Mouse (Mus musculus) hindbrain, embryonic 14.5 days (tissue): Measurements from ENCODE around the gene Olfr24. TPM values are rescaled to one million over a fixed set of nuclear protein-coding genes. Genes with fewer than 3 reads are reported as not detected.
"Not testable (repeated sequence)": the region's sequence is repeated elsewhere in the genome, so short reads cannot be mapped to it uniquely, and the experiment has no call there.

Experiments
- ATAC-seq: fragments of 200-750 bp; cut with Nextera tagmentation; 2 replicates; pipeline ENCODE4 v1.8.0; 2017; ENCODE audit warnings: moderate number of reproducible peaks, mild to moderate bottlenecking, moderate TSS enrichment, moderate library complexity; ENCODE audit not compliant: low FRiP score
- DNase-seq: peaks from one replicate; pipeline ENCODE4 v3.0.0-alpha.2; 2015; ENCODE audit warnings: low spot score
- H3K27ac ChIP-seq: fragments of 300-500 bp; sonication (generic); 2 replicates; pipeline ENCODE4 v1.5.1; 2014; ENCODE audit warnings: mild to moderate bottlenecking, moderate library complexity
- H3K27me3 ChIP-seq: fragments of 300-500 bp; sonication (generic); 2 replicates; pipeline ENCODE4 v1.6.1; 2014; ENCODE audit warnings: mild to moderate bottlenecking, low read length, mixed read lengths; ENCODE audit not compliant: control insufficient read depth, insufficient read depth
- H3K36me3 ChIP-seq: fragments of 300-500 bp; sonication (generic); replicated peaks from 2 replicates; pipeline ENCODE4 v1.6.1; 2014; ENCODE audit not compliant: control insufficient read depth, insufficient read depth
- H3K4me1 ChIP-seq: fragments of 300-500 bp; sonication (generic); replicated peaks from 2 replicates; pipeline ENCODE4 v1.6.1; 2014; ENCODE audit warnings: antibody characterized with exemption, low read length, mixed read lengths; ENCODE audit not compliant: control insufficient read depth, insufficient read depth
- H3K4me2 ChIP-seq: fragments of 300-500 bp; sonication (generic); replicated peaks from 2 replicates; pipeline ENCODE4 v1.6.1; 2014; ENCODE audit warnings: mild to moderate bottlenecking, moderate library complexity
- H3K4me3 ChIP-seq: fragments of 300-500 bp; sonication (generic); replicated peaks from 2 replicates; pipeline ENCODE4 v1.5.1; 2014; ENCODE audit warnings: mild to moderate bottlenecking, low read length
- H3K9ac ChIP-seq: fragments of 300-500 bp; sonication (generic); 2 replicates; pipeline ENCODE4 v1.6.1; 2014
- H3K9me3 ChIP-seq: fragments of 300-500 bp; sonication (generic); 2 replicates; pipeline ENCODE4 v1.6.1; 2016; ENCODE audit warnings: low read length; ENCODE audit not compliant: control insufficient read depth
- WGBS: fragments of 180-500 bp; shearing (Covaris S2); extraction: QIAGEN DNeasy Blood & Tissue Kit; methylation state at CpG from one replicate; pipeline ENCODE4 v1.1.7; 2014; 5-methylcytosine and 5-hydroxymethylcytosine counted together
- polyA plus RNA-seq: library from polyadenylated mRNA; unstranded; fragments of >200 nt; fragmentation: Nextera tagmentation; extraction: Ambion mirVana; gene quantifications from 2 replicates; pipeline ENCODE4 v1.2.1, GENCODE M21; 2014

Olfr24 gene
- polyA plus RNA-seq, result not detected in 2 replicates

GRCm38 (mm10) chr9:18763896-18764295 lies at the start of gene Olfr24:
Olfr24 (minus strand) TSS chr9:18763996.
- no peak within 1 kb of the TSS for H3K27ac ChIP-seq
- no peak within 1 kb of the TSS for H3K4me2 ChIP-seq
- DNase-seq (no peak), ATAC-seq (no peak)
- H3K36me3 ChIP-seq, result no peaks in the 10 kb centered on the region
- H3K27me3 ChIP-seq, result no peaks in the 10 kb centered on the region
- no peaks in the 10 kb centered on the region for H3K9me3 ChIP-seq
- H3K4me3 ChIP-seq, result no peak within 1 kb of the TSS
- no peak within 1 kb of the TSS for H3K9ac ChIP-seq
- H3K4me1 ChIP-seq, result no peaks in the 10 kb centered on the region

GRCm38 (mm10) chr9:18785316-18785715 lies 21.5 kb upstream of the Olfr24 start:
- DNase-seq, result no peak
- no peaks in the 10 kb centered on the region for H3K27me3 ChIP-seq
- H3K4me3 ChIP-seq, result no peak overlapping the region
- no peaks in the 10 kb centered on the region for H3K36me3 ChIP-seq
- no peak for ATAC-seq
- no peak overlapping the region for H3K4me2 ChIP-seq
- no peaks in the 10 kb centered on the region for H3K4me1 ChIP-seq
- no peak overlapping the region for H3K9ac ChIP-seq
- no peaks in the 10 kb centered on the region for H3K9me3 ChIP-seq
- H3K27ac ChIP-seq, result no peak overlapping the region
- 57% methylated on average over 7 of the region's 7 CpGs for WGBS

- no peak overlapping the region for H3K4me3 ChIP-seq
- peak overlapping the region; percentile 21; the same call in 1 of the 2 replicates for H3K4me2 ChIP-seq
- no peaks in the 10 kb centered on the region for H3K4me1 ChIP-seq
- DNase-seq (no peak), ATAC-seq (peak; percentile 76)
- H3K9me3 ChIP-seq, result no peaks in the 10 kb centered on the region
- H3K27me3 ChIP-seq, result no peaks in the 10 kb centered on the region
- WGBS, result 67% methylated on average over 24 of the region's 24 CpGs
- no peak overlapping the region for H3K27ac ChIP-seq
- H3K36me3 ChIP-seq, result no peaks in the 10 kb centered on the region
- H3K9ac ChIP-seq, result no peak overlapping the region
These were observed 15.7 kb upstream of the Olfr24 start for GRCm38 (mm10) chr9:18779476-18779875.

- Histone ChIP-seq H3K4me1 (no peaks in the 10 kb centered on the region), H3K36me3 (no peaks in the 10 kb centered on the region), H3K27ac (no peak overlapping the region), H3K9ac (no peak overlapping the region), H3K4me2 (no peak overlapping the region), H3K27me3 (no peaks in the 10 kb centered on the region), H3K9me3 (no peaks in the 10 kb centered on the region), H3K4me3 (no peak overlapping the region)
- ATAC-seq (peak; percentile 8; the same call in 1 of the 2 replicates), DNase-seq (no peak)
- WGBS, result 50% methylated on average over 1 of the region's 1 CpGs
These were observed 15.2 kb upstream of the Olfr24 start for GRCm38 (mm10) chr9:18778981-18779380.

GRCm38 (mm10) chr9:18755595-18755994 lies 8.2 kb downstream of the Olfr24 start:
- H3K4me3 ChIP-seq, result no peak overlapping the region
- WGBS, result 87% methylated on average over 1 of the region's 1 CpGs
- no peaks in the 10 kb centered on the region for H3K36me3 ChIP-seq
- H3K27me3 ChIP-seq, result no peaks in the 10 kb centered on the region
- H3K4me2 ChIP-seq, result no peak overlapping the region
- H3K9ac ChIP-seq, result no peak overlapping the region
- ATAC-seq (no peak), DNase-seq (no peak)
- no peaks in the 10 kb centered on the region for H3K4me1 ChIP-seq
- no peak overlapping the region for H3K27ac ChIP-seq
- H3K9me3 ChIP-seq, result no peaks in the 10 kb centered on the region

GRCm38 (mm10) chr9:18744639-18745038 lies 19.2 kb downstream of the Olfr24 start:
- Histone ChIP-seq H3K4me1 (no peaks in the 10 kb centered on the region), H3K4me2 (no peak overlapping the region), H3K9me3 (no peaks in the 10 kb centered on the region), H3K27me3 (no peaks in the 10 kb centered on the region), H3K36me3 (no peaks in the 10 kb centered on the region), H3K4me3 (no peak overlapping the region), H3K27ac (no peak overlapping the region), H3K9ac (no peak overlapping the region)
- 28% methylated on average over 5 of the region's 5 CpGs for WGBS
- ATAC-seq, result peak; percentile 62
- DNase-seq, result peak; percentile 74

- not testable (repeated sequence) for H3K4me3 ChIP-seq, DNase-seq, H3K36me3 ChIP-seq, H3K4me2 ChIP-seq, H3K9me3 ChIP-seq, H3K4me1 ChIP-seq, H3K9ac ChIP-seq, H3K27me3 ChIP-seq, H3K27ac ChIP-seq, ATAC-seq
- 48% methylated on average over 2 of the region's 2 CpGs for WGBS
These were observed 29.6 kb downstream of the Olfr24 start for GRCm38 (mm10) chr9:18734177-18734576.

- H3K36me3 ChIP-seq, result no peaks in the 10 kb centered on the region
- DNase-seq (no peak), ATAC-seq (no peak)
- 15% methylated on average over 4 of the region's 4 CpGs for WGBS
- no peak overlapping the region for H3K9ac ChIP-seq
- no peaks in the 10 kb centered on the region; the same call in 1 of the 2 replicates for H3K4me1 ChIP-seq
- no peak overlapping the region for H3K27ac ChIP-seq
- no peaks in the 10 kb centered on the region for H3K9me3 ChIP-seq
- H3K27me3 ChIP-seq, result no peaks in the 10 kb centered on the region
- no peak overlapping the region for H3K4me3 ChIP-seq
- H3K4me2 ChIP-seq, result no peak overlapping the region
These were observed 41.1 kb downstream of the Olfr24 start for GRCm38 (mm10) chr9:18722712-18723099.

GRCm38 (mm10) chr9:18721931-18722711 lies 41.7 kb downstream of the Olfr24 start:
- H3K27ac ChIP-seq, result no peak overlapping the region
- H3K4me1 ChIP-seq, result no peaks in the 10 kb centered on the region; the same call in 1 of the 2 replicates
- no peak overlapping the region for H3K4me2 ChIP-seq
- no peaks in the 10 kb centered on the region for H3K9me3 ChIP-seq
- DNase-seq (peak; percentile 46), ATAC-seq (peak; percentile 84)
- 17% methylated on average over 6 of the region's 6 CpGs for WGBS
- no peaks in the 10 kb centered on the region for H3K36me3 ChIP-seq
- H3K4me3 ChIP-seq, result no peak overlapping the region
- H3K9ac ChIP-seq, result no peak overlapping the region
- no peaks in the 10 kb centered on the region for H3K27me3 ChIP-seq
